ENCODE assay signal across 8 mouse cellular contexts in genomic region chr11:105153068-105153833, GRCm38 (mm10). TPM values are rescaled to one million over a fixed set of nuclear protein-coding genes. Genes with fewer than 3 reads are reported as not detected.
DNase-seq lines count a peak whose midpoint lies in the region; ATAC-seq and TF ChIP-seq lines count a peak whose summit lies in the region.

No protein-coding gene starts in this region.

- no peaks in the 10 kb centered on the region for H3K27me3 ChIP-seq in heart, embryonic 10.5 days (ENCODE audit: insufficient read depth, poor library complexity, severe bottlenecking)
- no peaks in the 10 kb centered on the region for H3K27me3 ChIP-seq in lung, postnatal 0 days (replicated peaks; ENCODE audit: insufficient read depth, low read length)

- no peaks in the 10 kb centered on the region for H3K9me3 ChIP-seq in heart, embryonic 10.5 days
- no peaks in the 10 kb centered on the region for H3K9me3 ChIP-seq in lung, postnatal 0 days (ENCODE audit: low read length)

- DNase-seq in urinary bladder, postnatal 14 days (ENCODE audit: low spot score) = peak; percentile 11
- DNase-seq in urinary bladder, postnatal 10 days (ENCODE audit: low spot score) = no peak
- no peak for DNase-seq in heart, embryonic 10.5 days (ENCODE audit: low spot score)
- DNase-seq in kidney, adult 9 months = peak; percentile 63
- peak; percentile 65 for DNase-seq in lung, postnatal 0 days (ENCODE audit: low spot score)
- DNase-seq in spleen, postnatal 10 days (ENCODE audit: low spot score in 2 of 2) = peak; percentile 64 to 74
- no peak for DNase-seq in left cerebral cortex, adult 9 months (ENCODE audit: low spot score in 2 of 2)
- DNase-seq in frontal cortex, postnatal 14 days (ENCODE audit: low spot score in 2 of 2) = no peak

- H3K4me2 ChIP-seq in lung, postnatal 0 days (replicated peaks; ENCODE audit: low read depth, low read length) = peak overlapping the region; percentile 30

- no peak for TF ChIP-seq CTCF in lung, postnatal 0 days (IDR thresholded peaks at IDR 0.05)

- peaks cover 40% of the 10 kb centered on the region for H3K4me1 ChIP-seq in heart, embryonic 10.5 days
- H3K4me1 ChIP-seq in lung, postnatal 0 days (ENCODE audit: insufficient read depth, low read depth, low read length) = peaks cover 9% of the 10 kb centered on the region

- no peak overlapping the region for H3K9ac ChIP-seq in lung, postnatal 0 days (replicated peaks; ENCODE audit: low read depth)

- peak; percentile 84 for ATAC-seq in lung, postnatal 0 days

- no peak for TF ChIP-seq EP300 in lung, postnatal 0 days (IDR thresholded peaks at IDR 0.05)

- no peaks in the 10 kb centered on the region for H3K36me3 ChIP-seq in heart, embryonic 10.5 days
- no peaks in the 10 kb centered on the region for H3K36me3 ChIP-seq in lung, postnatal 0 days (ENCODE audit: insufficient read depth, low read length)

- no peak overlapping the region; the same call in 1 of the 2 replicates for H3K4me3 ChIP-seq in heart, embryonic 10.5 days
- no peak overlapping the region for H3K4me3 ChIP-seq in lung, postnatal 0 days (ENCODE audit: low read depth, low read length)

- WGBS in heart, embryonic 10.5 days = 23% methylated on average over 12 of the region's 12 CpGs
- WGBS in lung, postnatal 0 days = 20% methylated on average over 12 of the region's 12 CpGs

- peak overlapping the region; percentile 79 for H3K27ac ChIP-seq in heart, embryonic 10.5 days
- H3K27ac ChIP-seq in lung, postnatal 0 days (ENCODE audit: low read length) = no peak overlapping the region

RNA-seq across cellular contexts. Expression of gene Gm10842, which starts 6.6 kb away (rescaled TPM):
- polyA plus RNA-seq in heart, embryonic 10.5 days (2016; fragmentation: Nextera tagmentation; extraction: Ambion mirVana) = not detected in 2 replicates
- not detected in 2 replicates for polyA plus RNA-seq in lung, postnatal 0 days (2015; fragmentation: Nextera tagmentation; extraction: Ambion mirVana)

RNA-seq across cellular contexts. Expression of gene Tlk2, which starts 25.4 kb away (rescaled TPM):
- polyA plus RNA-seq in heart, embryonic 10.5 days (2016; fragmentation: Nextera tagmentation; extraction: Ambion mirVana) = 14.7 and 18.3 TPM in 2 replicates
- 14.4 and 14.8 TPM in 2 replicates for polyA plus RNA-seq in lung, postnatal 0 days (2015; fragmentation: Nextera tagmentation; extraction: Ambion mirVana)

RNA-seq across cellular contexts. Expression of gene Mettl2, which starts 27.0 kb away (rescaled TPM):
- polyA plus RNA-seq in heart, embryonic 10.5 days (2016; fragmentation: Nextera tagmentation; extraction: Ambion mirVana) = 30.8 and 42.5 TPM in 2 replicates
- polyA plus RNA-seq in lung, postnatal 0 days (2015; fragmentation: Nextera tagmentation; extraction: Ambion mirVana) = 14.9 and 16.2 TPM in 2 replicates

Comparison
In these comparisons a context has a peak if more than half of its experiments do, and no peak if none do; other contexts are left out.
1. DNase-seq: peak in urinary bladder, postnatal 14 days (single experiment), kidney, adult 9 months (single experiment), lung, postnatal 0 days (single experiment) and spleen, postnatal 10 days (2 of 2); none in urinary bladder, postnatal 10 days (single experiment), heart, embryonic 10.5 days (single experiment), left cerebral cortex, adult 9 months (0 of 2) and frontal cortex, postnatal 14 days (0 of 2).